Mouse (Mus musculus) hindbrain, embryonic 14.5 days (tissue): ENCODE data around the gene 1700016D06Rik. TPM values are rescaled to one million over a fixed set of nuclear protein-coding genes. Genes with fewer than 3 reads are reported as not detected.

Source experiments
- ATAC-seq: fragments of 200-750 bp; cut with Nextera tagmentation; 2 replicates; pipeline ENCODE4 v1.8.0; 2017; ENCODE audit warnings: moderate number of reproducible peaks, mild to moderate bottlenecking, moderate TSS enrichment, moderate library complexity; ENCODE audit not compliant: low FRiP score
- DNase-seq: peaks from one replicate; pipeline ENCODE4 v3.0.0-alpha.2; 2015; ENCODE audit warnings: low spot score
- H3K27ac ChIP-seq: fragments of 300-500 bp; sonication (generic); 2 replicates; pipeline ENCODE4 v1.5.1; 2014; ENCODE audit warnings: mild to moderate bottlenecking, moderate library complexity
- H3K27me3 ChIP-seq: fragments of 300-500 bp; sonication (generic); 2 replicates; pipeline ENCODE4 v1.6.1; 2014; ENCODE audit warnings: mild to moderate bottlenecking, low read length, mixed read lengths; ENCODE audit not compliant: control insufficient read depth, insufficient read depth
- H3K36me3 ChIP-seq: fragments of 300-500 bp; sonication (generic); replicated peaks from 2 replicates; pipeline ENCODE4 v1.6.1; 2014; ENCODE audit not compliant: control insufficient read depth, insufficient read depth
- H3K4me1 ChIP-seq: fragments of 300-500 bp; sonication (generic); replicated peaks from 2 replicates; pipeline ENCODE4 v1.6.1; 2014; ENCODE audit warnings: antibody characterized with exemption, low read length, mixed read lengths; ENCODE audit not compliant: control insufficient read depth, insufficient read depth
- H3K4me2 ChIP-seq: fragments of 300-500 bp; sonication (generic); replicated peaks from 2 replicates; pipeline ENCODE4 v1.6.1; 2014; ENCODE audit warnings: mild to moderate bottlenecking, moderate library complexity
- H3K4me3 ChIP-seq: fragments of 300-500 bp; sonication (generic); replicated peaks from 2 replicates; pipeline ENCODE4 v1.5.1; 2014; ENCODE audit warnings: mild to moderate bottlenecking, low read length
- H3K9ac ChIP-seq: fragments of 300-500 bp; sonication (generic); 2 replicates; pipeline ENCODE4 v1.6.1; 2014
- H3K9me3 ChIP-seq: fragments of 300-500 bp; sonication (generic); 2 replicates; pipeline ENCODE4 v1.6.1; 2016; ENCODE audit warnings: low read length; ENCODE audit not compliant: control insufficient read depth
- WGBS: fragments of 180-500 bp; shearing (Covaris S2); extraction: QIAGEN DNeasy Blood & Tissue Kit; methylation state at CpG from one replicate; pipeline ENCODE4 v1.1.7; 2014; 5-methylcytosine and 5-hydroxymethylcytosine counted together
- polyA plus RNA-seq: library from polyadenylated mRNA; unstranded; fragments of >200 nt; fragmentation: Nextera tagmentation; extraction: Ambion mirVana; gene quantifications from 2 replicates; pipeline ENCODE4 v1.2.1, GENCODE M21; 2014

1700016D06Rik gene
- polyA plus RNA-seq, 1 experiment from 2014 or later = not detected

DNA sequence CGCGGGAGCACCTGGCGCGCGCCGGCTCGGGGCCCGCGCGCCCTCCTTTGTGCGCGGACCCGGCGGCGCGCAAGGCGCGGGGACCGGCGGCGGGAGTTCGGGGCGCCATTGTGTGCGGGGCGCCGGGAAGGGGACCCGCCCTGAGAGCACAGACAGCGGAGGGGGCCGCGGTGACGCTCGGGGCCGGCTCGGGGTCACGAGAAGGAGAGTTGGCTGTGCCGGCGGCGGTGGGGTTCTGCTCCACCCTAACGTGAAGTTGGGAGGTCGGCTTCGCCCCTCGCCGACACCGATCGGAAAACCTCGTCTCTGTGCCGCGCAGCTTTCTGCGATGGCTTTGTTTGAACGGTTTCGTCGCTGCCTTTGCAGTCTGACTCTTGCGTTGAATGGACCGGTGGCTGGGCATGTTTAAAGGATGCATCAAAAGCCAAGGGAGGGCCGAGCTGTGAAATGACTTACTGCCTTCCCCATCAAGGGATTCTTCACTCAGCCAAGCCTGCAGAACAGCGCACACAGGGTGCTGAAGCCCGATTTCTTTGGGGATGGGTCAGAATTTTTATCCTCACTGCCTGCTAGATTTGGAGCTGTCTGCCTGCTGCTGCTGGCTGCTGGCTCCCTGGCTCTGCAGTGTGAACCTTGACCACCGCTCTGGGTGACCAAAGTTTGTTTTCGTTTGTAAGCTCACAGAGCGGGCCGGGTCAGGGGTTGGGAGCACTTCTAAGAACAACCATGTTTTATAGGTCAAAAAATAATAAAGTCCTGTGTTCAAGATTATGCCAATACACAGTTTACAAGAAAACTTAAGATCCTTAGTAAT lies 27.8 kb upstream of the 1700016D06Rik start:
- Histone ChIP-seq H3K4me2 (peak overlapping the region; percentile 91), H3K9me3 (no peaks in the 10 kb centered on the region), H3K4me3 (peak overlapping the region; percentile 62), H3K27ac (peak overlapping the region; percentile 99), H3K9ac (peak overlapping the region; percentile 94), H3K36me3 (no peaks in the 10 kb centered on the region), H3K27me3 (no peaks in the 10 kb centered on the region), H3K4me1 (peaks cover 23% of the 10 kb centered on the region)
- ATAC-seq = peak; percentile 54
- WGBS = under 1% methylated on average over 59 of the region's 61 CpGs
- DNase-seq = peak; percentile 69

DNA sequence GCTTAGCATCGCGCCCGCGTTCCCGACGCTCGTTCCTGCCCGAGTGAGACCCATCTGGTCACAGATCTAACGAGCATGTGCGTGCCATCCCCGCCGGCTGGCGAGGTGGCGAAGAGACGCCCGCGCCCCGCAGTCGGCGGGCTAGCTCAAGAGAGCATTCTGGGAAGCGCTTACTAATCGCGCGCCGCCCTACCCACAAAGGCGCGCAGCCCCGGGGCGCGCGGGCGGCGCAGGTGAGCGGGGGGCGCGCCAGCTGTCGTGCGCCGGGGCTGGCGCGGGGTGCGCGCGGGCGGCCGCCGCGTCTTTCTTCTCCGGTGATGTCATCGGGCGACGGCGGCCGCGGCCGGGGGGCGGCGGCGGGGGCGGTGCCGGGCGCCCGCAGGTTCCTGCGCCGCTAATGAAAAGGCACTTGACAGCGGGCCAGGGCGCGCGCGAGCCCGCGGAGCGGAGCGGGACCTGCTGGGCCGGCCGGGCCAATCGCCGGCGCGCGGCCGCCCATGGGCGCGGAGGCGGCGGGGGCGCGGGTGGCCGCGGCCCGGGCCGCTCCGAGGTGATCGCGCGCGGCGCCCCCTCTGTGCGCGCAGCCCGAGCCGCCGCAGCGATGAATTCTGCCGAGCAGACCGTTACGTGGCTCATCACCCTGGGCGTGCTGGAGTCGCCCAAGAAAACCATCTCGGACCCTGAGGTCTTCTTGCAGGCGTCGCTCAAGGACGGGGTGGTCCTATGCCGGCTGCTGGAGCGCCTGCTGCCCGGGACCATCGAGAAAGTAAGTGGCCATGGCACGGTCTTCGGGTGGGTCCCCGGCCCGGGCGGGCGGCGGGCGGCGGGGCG lies 27.0 kb upstream of the 1700016D06Rik start, which contains the start of gene Arhgef7:
TSS of gene Arhgef7 (plus strand) at position 71 of the 831 bp plus-strand sequence.
- peak within 1 kb of the TSS; percentile 94 for H3K9ac ChIP-seq
- H3K9me3 ChIP-seq = no peaks in the 10 kb centered on the region
- under 1% methylated on average over 67 of the region's 127 CpGs for WGBS
- ATAC-seq = peak; percentile 90
- H3K27me3 ChIP-seq = no peaks in the 10 kb centered on the region
- peaks cover 23% of the 10 kb centered on the region for H3K4me1 ChIP-seq
- no peaks in the 10 kb centered on the region for H3K36me3 ChIP-seq
- H3K4me2 ChIP-seq = peak within 1 kb of the TSS; percentile 91
- H3K4me3 ChIP-seq = peak within 1 kb of the TSS; percentile 62
- peak within 1 kb of the TSS; percentile 99 for H3K27ac ChIP-seq
- DNase-seq = peak; percentile 92

- Histone ChIP-seq H3K27me3 (no peaks in the 10 kb centered on the region), H3K27ac (peak overlapping the region; percentile 99), H3K4me2 (peak overlapping the region; percentile 91), H3K4me3 (peak overlapping the region; percentile 62), H3K36me3 (no peaks in the 10 kb centered on the region), H3K9me3 (no peaks in the 10 kb centered on the region), H3K9ac (peak overlapping the region; percentile 94), H3K4me1 (peaks cover 23% of the 10 kb centered on the region)
- DNase-seq = peak; percentile 42
- WGBS = under 1% methylated on average over 22 of the region's 22 CpGs
- ATAC-seq = peak; percentile 36
Measured at GRCm38 (mm10) chr8:11727273-11727650, 26.4 kb upstream of the 1700016D06Rik start.

- H3K9me3 ChIP-seq = no peaks in the 10 kb centered on the region
- no peaks in the 10 kb centered on the region; the same call in 1 of the 2 replicates for H3K27me3 ChIP-seq
- H3K4me3 ChIP-seq = no peak overlapping the region
- DNase-seq = no peak
- H3K9ac ChIP-seq = no peak overlapping the region
- no peak overlapping the region for H3K27ac ChIP-seq
- H3K36me3 ChIP-seq = no peaks in the 10 kb centered on the region
- no peaks in the 10 kb centered on the region for H3K4me1 ChIP-seq
- WGBS = 86% methylated on average over 4 of the region's 4 CpGs
- ATAC-seq = no peak
- H3K4me2 ChIP-seq = no peak overlapping the region
Measured at GRCm38 (mm10) chr8:11717194-11717593, 16.3 kb upstream of the 1700016D06Rik start.

DNA sequence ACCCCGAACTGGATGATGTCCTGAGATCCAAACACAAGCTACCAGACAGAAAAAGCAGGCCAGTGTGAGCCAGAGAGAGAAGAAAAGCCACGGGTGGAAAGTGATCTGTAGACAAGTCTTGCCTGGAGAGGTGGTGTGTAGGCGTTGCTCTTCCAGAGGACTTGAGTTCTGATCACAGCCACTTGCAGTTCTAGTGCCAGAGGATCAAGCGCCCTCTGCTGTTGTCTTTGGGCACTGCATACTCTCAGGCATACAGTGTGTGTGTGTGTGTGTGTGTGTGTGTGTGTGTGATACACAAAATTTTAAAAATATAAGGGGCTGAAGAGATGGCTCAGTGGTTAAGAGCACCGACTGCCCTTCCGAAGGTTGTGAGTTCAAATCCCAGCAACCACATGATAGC lies 11.4 kb upstream of the 1700016D06Rik start:
- no peak overlapping the region for H3K4me3 ChIP-seq
- no peaks in the 10 kb centered on the region; the same call in 1 of the 2 replicates for H3K27me3 ChIP-seq
- H3K9me3 ChIP-seq = no peaks in the 10 kb centered on the region
- 87% methylated on average over 6 of the region's 6 CpGs for WGBS
- no peak overlapping the region for H3K4me2 ChIP-seq
- no peak overlapping the region for H3K9ac ChIP-seq
- no peaks in the 10 kb centered on the region for H3K36me3 ChIP-seq
- DNase-seq (no peak), ATAC-seq (no peak)
- no peak overlapping the region for H3K27ac ChIP-seq
- H3K4me1 ChIP-seq = no peaks in the 10 kb centered on the region

- H3K27me3 ChIP-seq = no peaks in the 10 kb centered on the region
- H3K27ac ChIP-seq = no peak overlapping the region
- no peak overlapping the region for H3K9ac ChIP-seq
- no peaks in the 10 kb centered on the region for H3K4me1 ChIP-seq
- whole genome bisulfite sequencing = 67% methylated on average over 5 of the region's 5 CpGs
- no peaks in the 10 kb centered on the region for H3K9me3 ChIP-seq
- no peak for ATAC-seq
- H3K36me3 ChIP-seq = no peaks in the 10 kb centered on the region
- DNase-seq = no peak
- H3K4me2 ChIP-seq = no peak overlapping the region
- no peak overlapping the region for H3K4me3 ChIP-seq
Measured at GRCm38 (mm10) chr8:11710415-11710814, 9.6 kb upstream of the 1700016D06Rik start.

DNA sequence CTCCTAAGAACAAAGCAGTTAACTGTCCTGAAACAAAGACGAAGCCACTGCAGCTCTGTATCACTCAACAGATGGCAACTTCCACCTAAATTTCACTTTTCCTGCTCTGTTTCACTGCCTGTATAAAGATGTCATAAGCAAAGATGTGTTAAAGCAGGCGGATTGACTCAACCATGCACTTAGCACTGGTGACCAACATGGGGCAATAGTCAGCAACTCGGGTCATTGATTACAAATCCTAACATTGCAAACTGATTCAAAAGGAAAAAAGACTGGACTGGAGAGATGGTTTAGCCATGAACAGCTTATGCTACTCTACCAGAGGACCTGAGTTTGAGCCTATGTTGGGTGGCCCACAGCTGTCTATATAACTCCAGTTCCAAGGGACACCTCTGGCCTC lies 8.7 kb upstream of the 1700016D06Rik start:
- H3K36me3 ChIP-seq = no peaks in the 10 kb centered on the region
- H3K9ac ChIP-seq = no peak overlapping the region
- no peaks in the 10 kb centered on the region for H3K9me3 ChIP-seq
- 79% methylated on average over 3 of the region's 3 CpGs for WGBS
- no peaks in the 10 kb centered on the region for H3K27me3 ChIP-seq
- no peak for DNase-seq
- H3K4me2 ChIP-seq = no peak overlapping the region
- no peak overlapping the region for H3K4me3 ChIP-seq
- ATAC-seq = no peak
- no peak overlapping the region for H3K27ac ChIP-seq
- H3K4me1 ChIP-seq = no peaks in the 10 kb centered on the region

GRCm38 (mm10) chr8:11708815-11709214 lies 8.0 kb upstream of the 1700016D06Rik start:
- no peaks in the 10 kb centered on the region for H3K4me1 ChIP-seq
- ATAC-seq (no peak), DNase-seq (no peak)
- H3K27me3 ChIP-seq = no peaks in the 10 kb centered on the region
- 49% methylated on average over 2 of the region's 2 CpGs for WGBS
- H3K36me3 ChIP-seq = no peaks in the 10 kb centered on the region
- no peak overlapping the region for H3K4me3 ChIP-seq
- H3K9ac ChIP-seq = no peak overlapping the region
- no peaks in the 10 kb centered on the region for H3K9me3 ChIP-seq
- no peak overlapping the region for H3K27ac ChIP-seq
- no peak overlapping the region for H3K4me2 ChIP-seq

- WGBS = 17% methylated on average over 3 of the region's 3 CpGs
- DNase-seq (no peak), ATAC-seq (no peak)
- H3K27ac ChIP-seq = no peak overlapping the region
- no peaks in the 10 kb centered on the region for H3K9me3 ChIP-seq
- H3K4me3 ChIP-seq = no peak overlapping the region
- H3K4me2 ChIP-seq = no peak overlapping the region
- H3K4me1 ChIP-seq = no peaks in the 10 kb centered on the region
- no peaks in the 10 kb centered on the region for H3K36me3 ChIP-seq
- no peaks in the 10 kb centered on the region for H3K27me3 ChIP-seq
- H3K9ac ChIP-seq = no peak overlapping the region
Measured at GRCm38 (mm10) chr8:11707701-11708100, 6.8 kb upstream of the 1700016D06Rik start.
